Mouse (Mus musculus) E14TG2a.4 (cell line): Measurements from ENCODE around the gene Plcxd1.

Source experiments
- CTCF ChIP-seq: conservative IDR thresholded peaks from 2 replicates; pipeline ENCODE4 v1.5.1; 2014; ENCODE audit warnings: low read length
- NANOG ChIP-seq: IDR thresholded peaks from 2 replicates; pipeline ENCODE4 v1.6.1; 2014; ENCODE audit warnings: borderline replicate concordance, low read length, mixed read lengths
- POU5F1 ChIP-seq: IDR thresholded peaks from 2 replicates; pipeline ENCODE4 v1.6.1; 2014; ENCODE audit warnings: low read length, borderline replicate concordance

GRCm38 (mm10) chr5:110100921-110101631, 1.3 kb downstream of the Plcxd1 start:
- TF ChIP-seq CTCF, result no peak
- no peak for TF ChIP-seq POU5F1
- TF ChIP-seq NANOG, result no peak
